Mouse (Mus musculus) liver, embryonic 14.5 days (tissue): Measurements from ENCODE around the gene Cdc42ep3. TPM values are rescaled to one million over a fixed set of nuclear protein-coding genes. Genes with fewer than 3 reads are reported as not detected.
A peak's percentile ranks its signal among the peaks of the same experiment; 100 is the strongest.

ENCODE experiments used
- ATAC-seq: fragments of 200-750 bp; cut with Nextera tagmentation; 2 replicates; pipeline ENCODE4 v1.8.0; 2017; ENCODE audit warnings: moderate number of reproducible peaks, mild to moderate bottlenecking, moderate library complexity; ENCODE audit not compliant: insufficient read depth
- DNase-seq, 3 experiments: peaks; one replicate each; pipeline ENCODE4 v3.0.0-alpha.2; 2012 to 2013; ENCODE audit warnings: low read depth in 3 of 3, low spot score in 3 of 3
- H3K27ac ChIP-seq: fragments of 300-500 bp; sonication (generic); 2 replicates; pipeline ENCODE4 v1.5.1; 2014; ENCODE audit warnings: moderate library complexity, mild to moderate bottlenecking, control low read depth, inconsistent platforms
- H3K27me3 ChIP-seq: fragments of 300-500 bp; sonication (generic); 2 replicates; pipeline ENCODE4 v1.6.1; 2014; ENCODE audit warnings: mild to moderate bottlenecking, low read length, moderate library complexity; ENCODE audit not compliant: control insufficient read depth, insufficient read depth
- H3K36me3 ChIP-seq: fragments of 300-500 bp; sonication (generic); replicated peaks from 2 replicates; pipeline ENCODE4 v1.6.1; 2014; ENCODE audit warnings: low read depth; ENCODE audit not compliant: control insufficient read depth, insufficient read depth
- H3K4me1 ChIP-seq, 2 experiments: fragments of 200-500 bp in 1 of 2; fragments of 300-500 bp in 1 of 2; sonication (generic) in 1 of 2; replicated peaks; 2 replicates each; pipeline ENCODE4 v1.6.1; 2012 to 2014; ENCODE audit warnings: antibody characterized with exemption in 1 of 2, inconsistent platforms in 1 of 2, low read length in 1 of 2; ENCODE audit not compliant: control insufficient read depth in 2 of 2, insufficient read depth in 2 of 2
- H3K4me2 ChIP-seq: fragments of 300-500 bp; sonication (generic); 2 replicates; pipeline ENCODE4 v1.6.1; 2014; ENCODE audit warnings: low read depth, mild to moderate bottlenecking, control low read depth, moderate library complexity
- H3K4me3 ChIP-seq, 2 experiments: fragments of 200-500 bp in 1 of 2; fragments of 300-500 bp in 1 of 2; sonication (generic) in 1 of 2; 2 replicates each; pipeline ENCODE4 v1.5.1; 2012 to 2014; ENCODE audit warnings: low read depth in 2 of 2, low read length in 2 of 2, mild to moderate bottlenecking in 2 of 2, control low read depth in 1 of 2, inconsistent platforms in 1 of 2, moderate library complexity in 1 of 2; ENCODE audit not compliant: insufficient read depth in 1 of 2
- H3K9ac ChIP-seq: fragments of 300-500 bp; sonication (generic); replicated peaks from 2 replicates; pipeline ENCODE4 v1.6.1; 2014; ENCODE audit warnings: mild to moderate bottlenecking, control low read depth, moderate library complexity
- H3K9me3 ChIP-seq: fragments of 300-500 bp; sonication (generic); 2 replicates; pipeline ENCODE4 v1.6.1; 2016; ENCODE audit warnings: low read length, mixed read lengths; ENCODE audit not compliant: control insufficient read depth
- CTCF ChIP-seq: IDR thresholded peaks from 2 replicates; pipeline ENCODE4 v1.5.1; 2016; ENCODE audit warnings: antibody characterized with exemption, low read depth, control low read depth
- EP300 ChIP-seq: IDR thresholded peaks from 2 replicates; pipeline ENCODE4 v1.6.1; 2016; ENCODE audit warnings: antibody characterized with exemption, low read depth
- WGBS: fragments of 180-500 bp; shearing (Covaris S2); extraction: QIAGEN DNeasy Blood & Tissue Kit; methylation state at CpG from one replicate; pipeline ENCODE4 v1.1.7; 2014; ENCODE audit not compliant: insufficient replicate concordance; 5-methylcytosine and 5-hydroxymethylcytosine counted together
- polyA plus RNA-seq, 2 experiments: library from polyadenylated mRNA; depleted of rRNA in 1 of 2; stranded (reverse) in 1 of 2; unstranded in 1 of 2; fragments of >200 nt; fragmentation: Nextera tagmentation in 1 of 2; extraction: Ambion mirVana in 1 of 2; gene quantifications; 2 replicates each; pipeline versions ENCODE4 v1.2.1 to v1.2.3; 2012 to 2014

Cdc42ep3 gene
- polyA plus RNA-seq, 2 experiments = 17.2 to 52.5 TPM

DNA sequence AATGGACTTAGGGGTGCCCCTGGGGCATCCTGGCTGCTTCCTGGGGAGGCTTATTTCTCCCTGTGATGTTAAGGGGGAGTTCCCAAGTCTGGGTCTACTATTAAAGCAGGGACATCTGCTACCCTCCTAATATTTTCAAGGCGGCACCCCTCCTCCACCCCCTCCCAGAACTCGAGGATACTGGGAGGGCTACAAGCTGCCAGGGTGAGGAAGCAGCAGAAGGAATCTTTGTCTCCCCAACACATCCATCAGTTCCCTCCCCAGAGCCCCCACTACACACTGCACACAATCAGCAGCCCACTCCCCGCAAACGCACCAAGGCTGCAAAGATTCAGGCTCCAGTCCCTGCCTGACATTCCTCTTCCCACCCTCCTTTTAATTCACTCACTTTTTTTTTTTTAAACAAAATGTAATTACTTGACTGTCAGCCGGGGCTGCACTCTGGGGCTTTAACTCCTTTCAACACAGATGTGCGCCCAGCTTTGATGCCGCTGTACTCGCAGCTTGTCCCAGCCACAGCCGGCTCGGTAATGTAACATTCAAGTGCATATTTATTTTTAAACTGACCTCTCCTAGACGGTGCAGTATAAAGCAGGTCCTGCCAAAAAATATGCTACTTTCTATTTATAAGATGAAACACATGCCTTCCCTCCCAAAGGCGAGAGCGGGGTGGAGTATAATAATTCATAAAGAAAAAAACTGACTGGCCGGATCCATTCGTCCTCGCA lies 1.3 kb downstream of the Cdc42ep3 start:
- peak overlapping the region; percentile 82 for H3K27ac ChIP-seq
- 11% methylated on average over 16 of the region's 16 CpGs for WGBS
- H3K36me3 ChIP-seq = peaks cover 29% of the 10 kb centered on the region
- DNase-seq (no peak), ATAC-seq (no peak)
- peak overlapping the region; percentile 80 to 86 for H3K4me3 ChIP-seq
- peaks cover 39 to 44% of the 10 kb centered on the region in 2 experiments for H3K4me1 ChIP-seq
- peak overlapping the region; percentile 100 for H3K4me2 ChIP-seq
- no peaks in the 10 kb centered on the region; the same call in 1 of the 2 replicates for H3K27me3 ChIP-seq
- H3K9me3 ChIP-seq = no peaks in the 10 kb centered on the region
- H3K9ac ChIP-seq = peak overlapping the region; percentile 87
- TF ChIP-seq CTCF (no peak), EP300 (no peak)

DNA sequence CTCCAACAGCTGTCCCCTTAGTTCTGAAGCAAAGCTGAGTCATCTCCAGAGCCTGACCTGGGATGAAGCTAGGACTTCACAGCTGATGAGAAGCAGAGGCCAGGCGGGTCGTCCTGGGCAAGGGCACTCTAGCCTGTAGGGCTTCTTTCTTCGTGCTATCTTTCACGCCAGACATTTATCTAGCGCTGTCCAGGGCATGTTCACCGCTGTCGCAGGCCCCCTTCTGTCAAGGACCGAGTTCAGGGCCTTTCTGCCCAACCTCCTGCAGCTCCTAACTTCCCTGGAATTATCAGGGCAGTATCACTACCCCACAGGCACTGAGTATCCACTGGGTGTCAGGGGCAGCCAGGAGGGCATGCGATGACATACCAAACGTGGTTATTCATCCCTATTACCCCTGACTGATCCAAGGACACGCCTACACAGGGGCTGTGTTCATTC lies 4.1 kb downstream of the Cdc42ep3 start:
- Histone ChIP-seq H3K36me3 (peaks cover 58% of the 10 kb centered on the region), H3K4me2 (peak overlapping the region; percentile 100), H3K9me3 (no peaks in the 10 kb centered on the region), H3K4me3 (peak overlapping the region; percentile 54 to 86), H3K27ac (peak overlapping the region; percentile 96), H3K4me1 (peaks cover 55 to 56% of the 10 kb centered on the region in 2 experiments), H3K27me3 (no peaks in the 10 kb centered on the region), H3K9ac (peak overlapping the region; percentile 49)
- TF ChIP-seq EP300 (peak; percentile 98), CTCF (peak; percentile 58)
- 18% methylated on average over 11 of the region's 11 CpGs for WGBS
- DNase-seq = peak; percentile 84 to 89 (median 86)
- peak; percentile 85 for ATAC-seq

DNA sequence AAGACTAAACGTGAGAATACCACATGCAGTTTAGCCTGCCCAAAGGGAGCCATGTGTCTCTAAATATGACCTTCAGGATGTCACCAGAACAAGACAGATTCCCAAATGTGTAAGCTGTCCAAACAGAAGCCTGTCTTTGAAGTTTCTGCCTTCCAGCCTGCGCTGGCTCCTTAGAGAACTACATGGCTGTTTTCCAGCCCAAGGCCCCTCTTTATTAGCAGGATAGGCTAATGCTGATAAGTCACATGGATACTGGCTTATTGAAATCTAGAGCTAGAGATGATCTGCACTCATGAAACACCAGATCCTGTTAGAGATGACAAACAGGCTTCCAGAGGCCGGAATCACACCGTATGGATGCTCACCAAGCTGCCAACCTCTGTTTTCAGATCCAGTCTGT lies 5.5 kb downstream of the Cdc42ep3 start:
- Histone ChIP-seq H3K4me1 (peaks cover 62 to 64% of the 10 kb centered on the region in 2 experiments), H3K9me3 (no peaks in the 10 kb centered on the region), H3K27ac (peak overlapping the region; percentile 96), H3K4me2 (peak overlapping the region; percentile 100), H3K4me3 (peak overlapping the region in 1 of 2 experiments; percentile 12; a peak in 1 of 4 replicates), H3K27me3 (no peaks in the 10 kb centered on the region), H3K36me3 (peaks cover 72% of the 10 kb centered on the region), H3K9ac (peak overlapping the region; percentile 24)
- 86% methylated on average over 4 of the region's 4 CpGs for WGBS
- ATAC-seq = no peak
- TF ChIP-seq EP300 (no peak), CTCF (no peak)
- no peak for DNase-seq

DNA sequence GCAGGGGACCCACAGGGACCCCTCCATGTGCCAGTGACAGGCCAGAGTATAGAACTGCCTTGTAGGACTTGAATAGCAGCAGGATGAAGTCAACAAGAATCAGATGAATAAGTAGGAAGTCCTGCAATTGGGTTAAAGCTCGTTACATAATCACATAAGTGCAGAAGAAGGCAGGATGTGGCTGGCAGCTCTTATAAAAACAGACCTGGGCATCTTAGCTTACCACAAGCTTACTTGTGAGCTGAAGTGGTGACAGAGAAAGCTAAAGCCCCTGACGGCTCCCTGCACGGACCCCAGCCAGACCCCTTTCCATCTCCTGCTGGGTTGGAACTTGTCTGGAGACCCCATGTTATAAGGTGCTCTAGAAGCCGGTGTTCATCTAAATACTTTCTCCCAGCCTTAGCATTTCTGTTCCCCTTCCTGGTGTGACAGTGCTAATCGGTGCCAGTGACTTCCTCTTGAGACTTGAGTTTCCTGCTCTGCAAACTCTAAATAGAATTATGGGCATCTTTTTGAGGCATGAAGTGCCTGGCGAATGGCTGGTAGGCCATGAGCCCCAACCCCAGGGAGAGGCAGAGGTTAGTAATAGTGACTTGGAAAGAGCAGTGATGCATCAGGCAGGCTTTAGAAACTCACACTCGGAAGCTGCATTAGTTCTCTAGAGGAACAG lies 6.8 kb downstream of the Cdc42ep3 start:
- H3K4me3 ChIP-seq = no peak overlapping the region
- H3K4me2 ChIP-seq = peak overlapping the region; percentile 100
- WGBS = 43% methylated on average over 7 of the region's 7 CpGs
- TF ChIP-seq CTCF = no peak
- no peak for TF ChIP-seq EP300
- H3K27me3 ChIP-seq = no peaks in the 10 kb centered on the region
- no peaks in the 10 kb centered on the region for H3K9me3 ChIP-seq
- peaks cover 73 to 76% of the 10 kb centered on the region in 2 experiments for H3K4me1 ChIP-seq
- no peak overlapping the region for H3K9ac ChIP-seq
- peak overlapping the region; percentile 25 for H3K27ac ChIP-seq
- ATAC-seq (no peak), DNase-seq (no peak)
- peaks cover 75% of the 10 kb centered on the region for H3K36me3 ChIP-seq

DNA sequence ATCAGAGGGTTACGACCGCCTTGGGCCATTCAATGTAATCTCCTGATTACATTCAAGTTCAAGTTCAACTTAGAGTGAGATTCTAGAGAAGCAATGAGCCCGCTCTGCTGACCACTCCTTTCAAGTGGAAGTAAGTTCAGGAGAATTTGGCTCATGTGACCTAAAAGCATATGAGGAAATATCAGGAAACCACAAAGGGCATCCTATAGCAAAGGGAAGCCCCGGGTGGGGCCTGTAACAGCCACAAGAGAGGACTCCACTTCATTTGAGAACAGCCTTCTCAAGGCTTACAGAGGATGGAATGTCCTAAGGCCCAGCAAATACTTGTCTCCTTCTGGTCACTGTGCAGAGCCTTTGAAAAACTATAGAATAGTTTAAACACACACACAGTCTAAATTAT lies 7.6 kb downstream of the Cdc42ep3 start:
- WGBS = 42% methylated on average over 4 of the region's 4 CpGs
- Histone ChIP-seq H3K27ac (no peak overlapping the region), H3K36me3 (peaks cover 71% of the 10 kb centered on the region), H3K4me1 (peaks cover 74 to 76% of the 10 kb centered on the region in 2 experiments), H3K4me3 (no peak overlapping the region), H3K9ac (no peak overlapping the region), H3K27me3 (no peaks in the 10 kb centered on the region), H3K9me3 (no peaks in the 10 kb centered on the region), H3K4me2 (peak overlapping the region; percentile 20; the same call in 1 of the 2 replicates)
- no peak for TF ChIP-seq EP300
- no peak for TF ChIP-seq CTCF
- no peak for DNase-seq
- ATAC-seq = no peak
